Mouse (Mus musculus): ENCODE measurements around the gene Vstm2l. TPM values are rescaled to one million over a fixed set of nuclear protein-coding genes. Genes with fewer than 3 reads are reported as not detected.

The Vstm2l gene
- polyA plus RNA-seq, 2 experiments: 0.06 TPM; not detected in 1

- H3K36me3 ChIP-seq (replicated peaks; ENCODE audit: control insufficient read depth, insufficient read depth, low read depth): no peaks in the 10 kb centered on the region
- 72% methylated on average over 8 of the region's 8 CpGs for WGBS (ENCODE audit: insufficient replicate concordance)
- ATAC-seq (ENCODE audit: insufficient read depth) (no peak), DNase-seq (ENCODE audit: low read depth in 3 of 3, low spot score in 3 of 3) (no peak)
- no peak overlapping the region for H3K27ac ChIP-seq
- no peak overlapping the region for H3K4me2 ChIP-seq (ENCODE audit: low read depth)
- H3K4me1 ChIP-seq (replicated peaks; ENCODE audit: control insufficient read depth in 2 of 2, insufficient read depth in 2 of 2, low read length in 1 of 2): no peaks in the 10 kb centered on the region
- H3K27me3 ChIP-seq (ENCODE audit: control insufficient read depth, insufficient read depth, low read length): no peaks in the 10 kb centered on the region
- no peak overlapping the region for H3K4me3 ChIP-seq (ENCODE audit: insufficient read depth in 1 of 2, low read depth in 2 of 2, low read length in 2 of 2)
- no peak overlapping the region for H3K9ac ChIP-seq (replicated peaks)
- no peaks in the 10 kb centered on the region for H3K9me3 ChIP-seq (ENCODE audit: control insufficient read depth, low read length)
- no peak for TF ChIP-seq EP300 (IDR thresholded peaks at IDR 0.05; ENCODE audit: low read depth)
- no peak for TF ChIP-seq CTCF (IDR thresholded peaks at IDR 0.05; ENCODE audit: low read depth)
Observed at GRCm38 (mm10) chr2:157875111-157875510, 39.3 kb upstream of the Vstm2l start.

DNA sequence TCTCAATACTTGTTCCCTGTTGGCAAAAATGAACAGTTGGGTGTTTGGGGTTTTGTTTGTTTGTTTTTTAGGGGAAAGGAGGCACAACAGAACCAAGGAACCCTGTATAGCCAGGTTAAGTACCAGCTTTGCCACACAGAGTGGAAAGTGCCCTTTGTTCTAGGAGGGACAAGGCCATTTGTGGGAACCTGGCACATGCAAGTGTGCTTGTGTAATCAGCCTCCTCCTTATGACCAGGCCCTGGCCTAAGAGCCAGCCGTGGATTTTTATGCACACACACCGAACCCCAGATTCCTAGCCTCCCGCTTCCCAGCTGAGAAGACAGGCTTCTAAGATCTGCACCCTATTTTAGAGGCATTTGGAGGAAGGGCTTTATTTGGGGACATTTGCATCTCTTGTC, 37.1 kb upstream of the Vstm2l start:
- ATAC-seq (ENCODE audit: insufficient read depth): no peak
- Histone ChIP-seq H3K9me3 (ENCODE audit: control insufficient read depth, low read length) (no peaks in the 10 kb centered on the region), H3K4me2 (ENCODE audit: low read depth) (no peak overlapping the region), H3K4me1 (replicated peaks; ENCODE audit: control insufficient read depth in 2 of 2, insufficient read depth in 2 of 2, low read length in 1 of 2) (no peaks in the 10 kb centered on the region), H3K9ac (replicated peaks) (no peak overlapping the region), H3K4me3 (ENCODE audit: insufficient read depth in 1 of 2, low read depth in 2 of 2, low read length in 2 of 2) (no peak overlapping the region), H3K27me3 (ENCODE audit: control insufficient read depth, insufficient read depth, low read length) (no peaks in the 10 kb centered on the region), H3K27ac (no peak overlapping the region), H3K36me3 (replicated peaks; ENCODE audit: control insufficient read depth, insufficient read depth, low read depth) (no peaks in the 10 kb centered on the region)
- TF ChIP-seq CTCF (IDR thresholded peaks at IDR 0.05; ENCODE audit: low read depth) (no peak), EP300 (IDR thresholded peaks at IDR 0.05; ENCODE audit: low read depth) (no peak)
- DNase-seq (ENCODE audit: low read depth in 3 of 3, low spot score in 3 of 3): no peak
- 81% methylated on average over 3 of the region's 3 CpGs for WGBS (ENCODE audit: insufficient replicate concordance)

- 50% methylated on average over 5 of the region's 5 CpGs for WGBS (ENCODE audit: insufficient replicate concordance)
- no peak overlapping the region for H3K27ac ChIP-seq
- H3K4me1 ChIP-seq (replicated peaks; ENCODE audit: control insufficient read depth in 2 of 2, insufficient read depth in 2 of 2, low read length in 1 of 2): no peaks in the 10 kb centered on the region
- no peaks in the 10 kb centered on the region for H3K36me3 ChIP-seq (replicated peaks; ENCODE audit: control insufficient read depth, insufficient read depth, low read depth)
- DNase-seq (ENCODE audit: low read depth in 3 of 3, low spot score in 3 of 3): no peak
- no peak overlapping the region for H3K4me3 ChIP-seq (ENCODE audit: insufficient read depth in 1 of 2, low read depth in 2 of 2, low read length in 2 of 2)
- no peak overlapping the region for H3K9ac ChIP-seq (replicated peaks)
- TF ChIP-seq EP300 (IDR thresholded peaks at IDR 0.05; ENCODE audit: low read depth) (no peak), CTCF (IDR thresholded peaks at IDR 0.05; ENCODE audit: low read depth) (no peak)
- no peaks in the 10 kb centered on the region for H3K9me3 ChIP-seq (ENCODE audit: control insufficient read depth, low read length)
- no peak for ATAC-seq (ENCODE audit: insufficient read depth)
- H3K27me3 ChIP-seq (ENCODE audit: control insufficient read depth, insufficient read depth, low read length): no peaks in the 10 kb centered on the region
- H3K4me2 ChIP-seq (ENCODE audit: low read depth): no peak overlapping the region
Observed at GRCm38 (mm10) chr2:157877967-157878366, 36.5 kb upstream of the Vstm2l start.

DNA sequence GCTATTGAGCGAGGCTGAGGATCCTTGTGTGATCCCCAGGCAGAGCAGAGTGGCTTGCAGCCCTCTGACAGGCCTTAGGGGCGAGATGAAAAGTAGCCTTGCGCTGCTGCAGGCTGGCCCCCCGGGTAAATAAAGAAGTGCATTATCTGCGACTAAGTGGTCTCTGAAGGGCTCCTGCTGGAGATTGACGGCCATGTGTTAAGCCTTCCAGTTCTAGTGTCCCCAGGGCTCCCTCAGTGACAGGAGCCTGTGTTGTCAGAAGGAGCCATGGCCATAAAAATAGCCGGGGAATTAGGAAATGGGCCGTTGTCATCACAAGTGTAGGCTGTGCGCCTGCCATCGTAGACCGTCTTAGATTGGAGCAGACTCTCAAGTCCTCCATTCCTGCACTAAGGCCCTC, 32.5 kb upstream of the Vstm2l start:
- Histone ChIP-seq H3K9me3 (ENCODE audit: control insufficient read depth, low read length) (no peaks in the 10 kb centered on the region), H3K27me3 (ENCODE audit: control insufficient read depth, insufficient read depth, low read length) (no peaks in the 10 kb centered on the region), H3K9ac (replicated peaks) (no peak overlapping the region), H3K4me3 (ENCODE audit: insufficient read depth in 1 of 2, low read depth in 2 of 2, low read length in 2 of 2) (no peak overlapping the region), H3K27ac (no peak overlapping the region), H3K36me3 (replicated peaks; ENCODE audit: control insufficient read depth, insufficient read depth, low read depth) (no peaks in the 10 kb centered on the region), H3K4me2 (ENCODE audit: low read depth) (no peak overlapping the region), H3K4me1 (replicated peaks; ENCODE audit: control insufficient read depth in 2 of 2, insufficient read depth in 2 of 2, low read length in 1 of 2) (no peaks in the 10 kb centered on the region)
- DNase-seq (ENCODE audit: low read depth in 3 of 3, low spot score in 3 of 3) (no peak), ATAC-seq (ENCODE audit: insufficient read depth) (no peak)
- TF ChIP-seq EP300 (IDR thresholded peaks at IDR 0.05; ENCODE audit: low read depth) (no peak), CTCF (IDR thresholded peaks at IDR 0.05; ENCODE audit: low read depth) (no peak)
- 60% methylated on average over 11 of the region's 11 CpGs for WGBS (ENCODE audit: insufficient replicate concordance)

DNA sequence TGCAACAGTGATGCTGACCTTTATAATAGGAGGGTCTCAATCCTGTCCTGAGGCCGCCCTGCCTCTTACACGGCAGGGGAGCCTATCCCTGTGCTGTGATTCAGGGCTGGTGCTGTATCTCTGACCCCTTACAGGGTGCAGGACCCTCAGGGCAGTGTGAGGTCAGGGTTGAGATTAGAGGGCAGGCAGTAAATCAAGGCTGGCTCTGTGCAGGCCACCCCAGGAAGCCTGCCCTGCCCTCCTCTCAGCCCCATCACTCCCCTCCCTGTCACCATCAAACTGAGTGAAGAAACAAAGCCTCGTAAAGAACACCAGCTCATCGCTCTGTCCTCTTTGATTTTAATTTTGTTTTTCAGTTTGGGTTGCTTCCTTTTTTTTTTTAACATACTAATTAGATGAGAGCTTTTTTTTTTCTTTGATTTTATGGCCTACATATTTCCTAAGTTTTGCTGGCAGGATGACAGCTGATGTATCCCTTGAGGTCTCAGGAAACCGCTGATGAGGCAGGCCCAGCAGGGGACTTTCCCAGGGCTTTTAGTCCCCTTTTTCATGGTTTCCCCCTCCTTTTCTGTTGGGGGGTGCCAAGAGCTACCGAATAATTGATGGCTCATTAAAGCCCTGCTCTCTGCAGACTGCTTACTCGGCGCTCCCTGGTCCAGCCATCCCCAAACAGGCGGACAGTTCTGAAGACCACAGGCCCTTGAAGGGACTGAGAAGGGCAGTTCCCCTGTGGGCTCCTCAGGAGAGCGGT, 27.0 kb upstream of the Vstm2l start:
- Histone ChIP-seq H3K36me3 (replicated peaks; ENCODE audit: control insufficient read depth, insufficient read depth, low read depth) (no peaks in the 10 kb centered on the region), H3K9ac (replicated peaks) (no peak overlapping the region), H3K4me2 (ENCODE audit: low read depth) (no peak overlapping the region), H3K4me3 (ENCODE audit: insufficient read depth in 1 of 2, low read depth in 2 of 2, low read length in 2 of 2) (no peak overlapping the region), H3K4me1 (replicated peaks; ENCODE audit: control insufficient read depth in 2 of 2, insufficient read depth in 2 of 2, low read length in 1 of 2) (no peaks in the 10 kb centered on the region), H3K27ac (no peak overlapping the region), H3K27me3 (ENCODE audit: control insufficient read depth, insufficient read depth, low read length) (no peaks in the 10 kb centered on the region), H3K9me3 (ENCODE audit: control insufficient read depth, low read length) (no peaks in the 10 kb centered on the region)
- ATAC-seq (ENCODE audit: insufficient read depth): no peak
- no peak for DNase-seq (ENCODE audit: low read depth in 3 of 3, low spot score in 3 of 3)
- WGBS (ENCODE audit: insufficient replicate concordance): 62% methylated on average over 10 of the region's 10 CpGs
- TF ChIP-seq EP300 (IDR thresholded peaks at IDR 0.05; ENCODE audit: low read depth) (no peak), CTCF (IDR thresholded peaks at IDR 0.05; ENCODE audit: low read depth) (no peak)

Measured in liver, embryonic 14.5 days (tissue).